8 mouse cellular contexts compared by ENCODE assay signal in the genomic region with DNA sequence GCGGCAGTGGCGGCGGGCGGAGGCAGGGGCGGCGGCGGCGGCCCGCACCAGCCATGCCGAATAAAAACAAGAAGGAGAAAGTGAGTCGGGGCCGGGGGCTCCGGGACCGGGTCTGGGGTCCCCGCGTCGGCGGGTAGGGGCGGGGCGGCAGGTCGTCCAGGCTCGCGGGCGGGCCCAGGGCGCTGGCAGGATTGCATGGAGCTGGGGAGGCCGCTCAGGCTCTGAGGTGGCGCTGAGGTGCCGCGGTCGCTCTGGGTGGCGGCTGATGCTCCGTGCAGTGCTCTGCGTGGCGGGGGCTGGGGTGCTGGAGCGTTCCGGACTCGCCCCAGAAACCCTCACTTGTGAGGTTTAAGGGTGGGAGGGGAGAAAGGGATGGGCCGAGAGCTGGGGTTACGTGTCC. TPM values are rescaled to one million over a fixed set of nuclear protein-coding genes. Genes with fewer than 3 reads are reported as not detected.
A peak's percentile ranks its signal among the peaks of the same experiment; 100 is the strongest.
DNase-seq lines count a peak whose midpoint lies in the region; ATAC-seq and TF ChIP-seq lines count a peak whose summit lies in the region.

No protein-coding gene starts in this region.

- no peaks in the 10 kb centered on the region for H3K4me1 ChIP-seq in hindbrain, postnatal 0 days (ENCODE audit: insufficient read depth, low read length)
- peaks cover 4% of the 10 kb centered on the region for H3K4me1 ChIP-seq in liver, adult 2 months (ENCODE audit: control insufficient read depth, insufficient read depth, low read length)
- peaks cover 19% of the 10 kb centered on the region for H3K4me1 ChIP-seq in midbrain, embryonic 16.5 days (ENCODE audit: control insufficient read depth, insufficient read depth, low read length)
- peaks cover 6% of the 10 kb centered on the region; the same call in 1 of the 2 replicates for H3K4me1 ChIP-seq in stomach, embryonic 15.5 days

- TF ChIP-seq POLR2A in liver, adult 2 months (IDR thresholded peaks at IDR 0.05; ENCODE audit: extremely low read depth, insufficient read depth, low read length), result no peak

- intact Hi-C loops in left cerebral cortex, postnatal 25 days (cut with DNase I), result loop anchor here (2.0 to 10.0 kb wide), 2 partner anchors 153 to 397 kb away; a partner anchor contains a TSS
- intact Hi-C loops in gastrocnemius, adult 2 months (cut with DNase I), result no loop called here

- H3K36me3 ChIP-seq in hindbrain, postnatal 0 days (ENCODE audit: insufficient read depth, low read length), result peaks cover 7% of the 10 kb centered on the region; the same call in 1 of the 2 replicates
- H3K36me3 ChIP-seq in liver, adult 2 months (ENCODE audit: control insufficient read depth, insufficient read depth, low read length), result no peaks in the 10 kb centered on the region
- H3K36me3 ChIP-seq in midbrain, embryonic 16.5 days (ENCODE audit: control insufficient read depth, insufficient read depth, low read length), result no peaks in the 10 kb centered on the region
- H3K36me3 ChIP-seq in stomach, embryonic 15.5 days, result no peaks in the 10 kb centered on the region

- H3K79me2 ChIP-seq in liver, adult 2 months (ENCODE audit: control insufficient read depth, insufficient read depth, low read length), result no peaks in the 10 kb centered on the region

- WGBS in hindbrain, postnatal 0 days, result 2% methylated on average over 24 of the region's 39 CpGs
- WGBS in liver, adult 2 months, result 1% methylated on average over 32 of the region's 39 CpGs
- WGBS in midbrain, embryonic 16.5 days, result under 1% methylated on average over 30 of the region's 39 CpGs
- under 1% methylated on average over 28 of the region's 39 CpGs for WGBS in stomach, embryonic 15.5 days

- H3K27ac ChIP-seq in gastrocnemius, adult 2 months, result peak overlapping the region; percentile 86
- H3K27ac ChIP-seq in hindbrain, postnatal 0 days, result peak overlapping the region; percentile 94
- H3K27ac ChIP-seq in liver, adult 2 months (replicated peaks; ENCODE audit: insufficient read depth, low read depth, low read length), result no peak overlapping the region
- peak overlapping the region; percentile 94 for H3K27ac ChIP-seq in midbrain, embryonic 16.5 days (ENCODE audit: low read length)
- H3K27ac ChIP-seq in stomach, embryonic 15.5 days, result peak overlapping the region; percentile 80

- peak; percentile 50 to 52 for DNase-seq in left cerebral cortex, postnatal 25 days (ENCODE audit: low spot score in 2 of 2)
- DNase-seq in left cerebral cortex, adult 9 months (ENCODE audit: low spot score in 2 of 2), result no peak
- DNase-seq in cerebellum, adult 11-12 months, result peak; percentile 79
- peak; percentile 72 for DNase-seq in gastrocnemius, adult 2 months
- peak; percentile 40 for DNase-seq in hindbrain, postnatal 0 days (ENCODE audit: low spot score)
- DNase-seq in liver, adult 2 months (ENCODE audit: extremely low read depth, low read depth, low spot score), result no peak

- peak overlapping the region; percentile 85 for H3K4me3 ChIP-seq in gastrocnemius, adult 2 months
- peak overlapping the region; percentile 92 for H3K4me3 ChIP-seq in hindbrain, postnatal 0 days (ENCODE audit: low read length)
- H3K4me3 ChIP-seq in liver, adult 2 months (ENCODE audit: insufficient read depth, low read depth, low read length), result peak overlapping the region; percentile 80
- H3K4me3 ChIP-seq in midbrain, embryonic 16.5 days (ENCODE audit: low read depth, low read length), result peak overlapping the region; percentile 94
- H3K4me3 ChIP-seq in stomach, embryonic 15.5 days (replicated peaks), result peak overlapping the region; percentile 92

- H3K9ac ChIP-seq in hindbrain, postnatal 0 days (replicated peaks; ENCODE audit: low read length), result peak overlapping the region; percentile 83
- peak overlapping the region; percentile 92 for H3K9ac ChIP-seq in liver, adult 2 months (ENCODE audit: low read depth, low read length)
- peak overlapping the region; percentile 90 for H3K9ac ChIP-seq in midbrain, embryonic 16.5 days (ENCODE audit: low read depth, low read length)
- peak overlapping the region; percentile 91 for H3K9ac ChIP-seq in stomach, embryonic 15.5 days

- peak; percentile 25 for ATAC-seq in hindbrain, postnatal 0 days
- ATAC-seq in midbrain, embryonic 16.5 days, result peak; percentile 61
- peak; percentile 32 for ATAC-seq in stomach, embryonic 15.5 days (ENCODE audit: insufficient read depth, low FRiP score, low read depth)

- no peaks in the 10 kb centered on the region for H3K9me3 ChIP-seq in hindbrain, postnatal 0 days (ENCODE audit: low read length)
- H3K9me3 ChIP-seq in midbrain, embryonic 16.5 days (replicated peaks; ENCODE audit: control insufficient read depth, low read length, poor library complexity, severe bottlenecking), result no peaks in the 10 kb centered on the region
- H3K9me3 ChIP-seq in stomach, embryonic 15.5 days, result no peaks in the 10 kb centered on the region

- H3K27me3 ChIP-seq in hindbrain, postnatal 0 days (ENCODE audit: insufficient read depth, low read length), result no peaks in the 10 kb centered on the region
- H3K27me3 ChIP-seq in liver, adult 2 months (ENCODE audit: control insufficient read depth, insufficient read depth, low read length), result no peaks in the 10 kb centered on the region
- H3K27me3 ChIP-seq in midbrain, embryonic 16.5 days (ENCODE audit: control insufficient read depth, insufficient read depth, low read depth, low read length), result no peaks in the 10 kb centered on the region
- H3K27me3 ChIP-seq in stomach, embryonic 15.5 days (replicated peaks), result no peaks in the 10 kb centered on the region

- no peak for TF ChIP-seq CTCF in gastrocnemius, adult 2 months (IDR thresholded peaks at IDR 0.05)
- TF ChIP-seq CTCF in hindbrain, postnatal 0 days (IDR thresholded peaks at IDR 0.05; ENCODE audit: low read depth), result no peak
- TF ChIP-seq CTCF in liver, adult 2 months (IDR thresholded peaks at IDR 0.05; ENCODE audit: low read depth, low read length), result no peak

- peak overlapping the region; percentile 80 for H3K4me2 ChIP-seq in hindbrain, postnatal 0 days (ENCODE audit: low read depth, low read length)
- H3K4me2 ChIP-seq in midbrain, embryonic 16.5 days (ENCODE audit: low read length), result peak overlapping the region; percentile 74
- peak overlapping the region; percentile 93 for H3K4me2 ChIP-seq in stomach, embryonic 15.5 days

RNA-seq across cellular contexts. Expression of a gene that starts 0.4 kb away (rescaled TPM):
- 100 to 1,000 TPM; 263 to 265 TPM for total RNA-seq in left cerebral cortex, postnatal 25 days (2021)
- 10 to 100 TPM; 57.9 to 80.9 TPM for total RNA-seq in gastrocnemius, adult 2 months (2021)
- 108 and 118 TPM in 2 replicates for total RNA-seq in hindbrain, postnatal 0 days (2014; rRNA removed)
- polyA plus RNA-seq in hindbrain, postnatal 0 days (2015; fragmentation: Nextera tagmentation; extraction: Ambion mirVana), result 162 and 163 TPM in 2 replicates
- 28.3 and 29.4 TPM in 2 replicates for total RNA-seq in liver, adult 2 months (2014; rRNA removed)
- 12.5 and 15.2 TPM in 2 replicates for polyA plus RNA-seq in liver, adult 2 months (2012; rRNA removed)
- 144 and 147 TPM in 2 replicates for polyA plus RNA-seq in midbrain, embryonic 16.5 days (2015; fragmentation: Nextera tagmentation; extraction: Ambion mirVana)
- polyA plus RNA-seq in stomach, embryonic 15.5 days (2015; fragmentation: Nextera tagmentation; extraction: Ambion mirVana), result 145 and 154 TPM in 2 replicates

Comparison
In these comparisons a context has a peak if more than half of its experiments do, and no peak if none do; other contexts are left out.
1. DNase-seq: peak in left cerebral cortex, postnatal 25 days (2 of 2), cerebellum, adult 11-12 months (single experiment), gastrocnemius, adult 2 months (single experiment) and hindbrain, postnatal 0 days (single experiment); none in left cerebral cortex, adult 9 months (0 of 2) and liver, adult 2 months (single experiment).
2. Peak in every context shown above with its lines, with median percentiles within 50 percentile points of each other: H3K4me3 ChIP-seq, ATAC-seq, H3K4me2 ChIP-seq and H3K9ac ChIP-seq.